Mouse (Mus musculus) kidney, adult 2 months (tissue): ENCODE data around the gene Gli2. TPM values are rescaled to one million over a fixed set of nuclear protein-coding genes. Genes with fewer than 3 reads are reported as not detected.

Experiments
- DNase-seq: peaks from one replicate; pipeline ENCODE4 v3.0.0; 2021
- H3K27ac ChIP-seq: fragments of 200-500 bp; 2 replicates; pipeline ENCODE4 v1.5.1; 2012; ENCODE audit warnings: low read depth, low read length, control low read depth, inconsistent platforms; ENCODE audit not compliant: insufficient read depth
- H3K27me3 ChIP-seq: fragments of 200-500 bp; replicated peaks from 2 replicates; pipeline ENCODE4 v1.6.1; 2012; ENCODE audit warnings: mild to moderate bottlenecking, moderate library complexity, low read length, inconsistent platforms; ENCODE audit not compliant: control insufficient read depth, insufficient read depth
- H3K36me3 ChIP-seq: fragments of 200-500 bp; 2 replicates; pipeline ENCODE4 v1.6.1; 2012; ENCODE audit warnings: mild to moderate bottlenecking, moderate library complexity, low read length, inconsistent platforms; ENCODE audit not compliant: control insufficient read depth, insufficient read depth
- H3K4me1 ChIP-seq: fragments of 200-500 bp; 2 replicates; pipeline ENCODE4 v1.6.1; 2011; ENCODE audit warnings: low read length; ENCODE audit not compliant: control insufficient read depth, insufficient read depth
- H3K4me3 ChIP-seq: fragments of 200-500 bp; 2 replicates; pipeline ENCODE4 v1.5.1; 2011; ENCODE audit warnings: mild to moderate bottlenecking, low read depth, low read length, control low read depth; ENCODE audit not compliant: insufficient read depth
- CTCF ChIP-seq: fragments of 200-500 bp; conservative IDR thresholded peaks from 2 replicates; pipeline ENCODE4 v1.5.1; 2011; ENCODE audit warnings: low read depth, mild to moderate bottlenecking, control low read depth, low read length, moderate library complexity, mixed read lengths; ENCODE audit not compliant: insufficient read depth, insufficient read length
- POLR2A ChIP-seq: fragments of 200-500 bp; IDR thresholded peaks from one replicate; pipeline ENCODE4 v1.6.1; 2011; ENCODE audit warnings: low read depth, low read length, control low read depth
- WGBS: fragments of 180-500 bp; shearing (Covaris S2); methylation state at CpG from one replicate; pipeline ENCODE4 v1.1.7; 2018; 5-methylcytosine and 5-hydroxymethylcytosine counted together
- polyA plus RNA-seq: library from polyadenylated mRNA; depleted of rRNA; stranded (reverse); fragments of >200 nt; gene quantifications from 2 replicates; pipeline ENCODE4 v1.2.3, GENCODE M21; 2012

Gli2 gene
- polyA plus RNA-seq, 1 experiment = 0.44 TPM

- DNase-seq = peak; percentile 79
- Histone ChIP-seq H3K27me3 (no peaks in the 10 kb centered on the region), H3K4me3 (no peak overlapping the region), H3K4me1 (peaks cover 7% of the 10 kb centered on the region), H3K27ac (peak overlapping the region; percentile 47; the same call in 1 of the 2 replicates), H3K36me3 (no peaks in the 10 kb centered on the region)
- TF ChIP-seq POLR2A = no peak
- TF ChIP-seq CTCF = no peak
- WGBS = 27% methylated on average over 1 of the region's 1 CpGs
These were observed 31.1 kb downstream of the Gli2 start for GRCm38 (mm10) chr1:119022311-119022710.

- no peak for DNase-seq
- H3K27ac ChIP-seq = no peak overlapping the region
- H3K27me3 ChIP-seq = no peaks in the 10 kb centered on the region
- WGBS = 100% methylated on average over 2 of the region's 2 CpGs
- H3K4me3 ChIP-seq = no peak overlapping the region
- no peak for TF ChIP-seq POLR2A
- TF ChIP-seq CTCF = no peak
- no peaks in the 10 kb centered on the region for H3K36me3 ChIP-seq
- H3K4me1 ChIP-seq = peaks cover 7% of the 10 kb centered on the region
These were observed 33.3 kb downstream of the Gli2 start for GRCm38 (mm10) chr1:119020092-119020491.

- 0 out of 2 replicates have a peak overlapping the region, but pooled peaks have one; percentile 7 for H3K27ac ChIP-seq
- TF ChIP-seq POLR2A (no peak), CTCF (no peak)
- no peaks in the 10 kb centered on the region for H3K36me3 ChIP-seq
- peak; percentile 77 for DNase-seq
- H3K27me3 ChIP-seq = no peaks in the 10 kb centered on the region
- peaks cover 7% of the 10 kb centered on the region for H3K4me1 ChIP-seq
- no peak overlapping the region for H3K4me3 ChIP-seq
These were observed 34.4 kb downstream of the Gli2 start for GRCm38 (mm10) chr1:119019056-119019455.

- Histone ChIP-seq H3K27ac (no peak overlapping the region), H3K4me1 (no peaks in the 10 kb centered on the region), H3K36me3 (no peaks in the 10 kb centered on the region), H3K4me3 (no peak overlapping the region), H3K27me3 (no peaks in the 10 kb centered on the region)
- TF ChIP-seq CTCF (no peak), POLR2A (no peak)
- DNase-seq = no peak
- WGBS = 64% methylated on average over 3 of the region's 3 CpGs
These were observed 36.6 kb downstream of the Gli2 start for GRCm38 (mm10) chr1:119016866-119017265.

GRCm38 (mm10) chr1:119015108-119015507, 38.3 kb downstream of the Gli2 start:
- Histone ChIP-seq H3K27ac (no peak overlapping the region), H3K36me3 (no peaks in the 10 kb centered on the region), H3K4me3 (no peak overlapping the region), H3K4me1 (no peaks in the 10 kb centered on the region), H3K27me3 (no peaks in the 10 kb centered on the region)
- TF ChIP-seq POLR2A (no peak), CTCF (no peak)
- 71% methylated on average over 6 of the region's 6 CpGs for WGBS
- no peak for DNase-seq

- Histone ChIP-seq H3K27me3 (no peaks in the 10 kb centered on the region), H3K27ac (no peak overlapping the region), H3K4me3 (no peak overlapping the region), H3K4me1 (no peaks in the 10 kb centered on the region), H3K36me3 (no peaks in the 10 kb centered on the region)
- DNase-seq = no peak
- TF ChIP-seq CTCF (no peak), POLR2A (no peak)
These were observed 44.5 kb downstream of the Gli2 start for GRCm38 (mm10) chr1:119008949-119009348.

GRCm38 (mm10) chr1:119003852-119004398, 49.5 kb downstream of the Gli2 start:
- Histone ChIP-seq H3K36me3 (no peaks in the 10 kb centered on the region), H3K27ac (no peak overlapping the region), H3K27me3 (no peaks in the 10 kb centered on the region), H3K4me3 (no peak overlapping the region), H3K4me1 (no peaks in the 10 kb centered on the region)
- DNase-seq = no peak
- TF ChIP-seq CTCF = no peak
- TF ChIP-seq POLR2A = no peak
- 50% methylated on average over 1 of the region's 1 CpGs for WGBS
